Mouse (Mus musculus): Measurements from ENCODE around the gene St7.

DNA sequence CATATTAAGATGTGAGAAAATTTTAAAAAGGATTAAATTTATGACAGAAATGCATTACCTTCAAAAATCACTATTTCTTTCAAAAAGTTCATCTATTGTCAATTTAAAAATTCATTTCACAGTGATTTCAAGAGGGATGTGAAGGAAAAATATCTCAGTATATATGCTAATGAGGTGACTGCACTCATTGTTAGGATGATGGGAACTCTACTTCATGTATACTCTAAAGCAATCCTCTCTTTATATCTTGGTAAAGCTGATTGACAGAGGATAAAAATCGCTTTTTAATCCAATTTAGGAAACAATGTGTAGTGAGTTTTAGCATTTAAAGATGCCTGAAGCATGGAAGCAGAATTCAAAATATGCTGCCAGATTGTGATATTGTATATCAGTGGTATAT, 220.6 kb downstream of the St7 start:
- TF ChIP-seq CTCF (IDR thresholded peaks at IDR 0.05; ENCODE audit: control insufficient read depth, insufficient read depth, insufficient read length), result no peak
- no peak for TF ChIP-seq MYOD1 (IDR thresholded peaks at IDR 0.05; ENCODE audit: control insufficient read depth, insufficient read length, low read depth)
- no peak for TF ChIP-seq MAX (IDR thresholded peaks at IDR 0.05)
- no peak for TF ChIP-seq CEBPB (IDR thresholded peaks at IDR 0.05; ENCODE audit: low read depth)
